Mouse (Mus musculus): ENCODE measurements around the gene Scrt2.

DNA sequence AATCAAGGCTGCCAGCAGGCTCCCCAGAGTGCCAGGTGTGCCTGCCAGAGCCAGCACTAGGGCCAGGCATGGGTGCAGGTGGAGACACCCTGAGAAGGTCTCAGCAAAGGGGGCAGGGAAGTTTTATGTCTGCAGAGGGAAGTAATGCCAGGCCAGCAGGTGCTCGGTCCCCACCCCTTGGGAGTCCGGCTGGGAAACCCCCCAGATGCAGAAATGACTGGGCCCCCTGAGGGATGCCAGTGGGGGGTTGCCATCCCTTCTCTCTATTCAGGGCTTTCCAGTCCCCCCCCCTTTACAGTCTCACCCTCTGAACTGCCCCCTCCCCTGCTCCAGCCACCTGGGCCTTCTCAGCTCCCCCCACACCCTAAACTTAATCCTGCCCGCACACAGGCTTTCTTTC lies 29.3 kb upstream of the Scrt2 start:
- TF ChIP-seq POLR2A (IDR thresholded peaks at IDR 0.05; ENCODE audit: insufficient read depth, low read depth, low read length): no peak
- no peak for TF ChIP-seq CTCF (IDR thresholded peaks at IDR 0.05)
- TF ChIP-seq EP300 (IDR thresholded peaks at IDR 0.05; ENCODE audit: insufficient read depth, low read depth, low read length): no peak
